Mouse (Mus musculus) MEL (cell line): ENCODE data around the gene Tmem151a. TPM values are rescaled to one million over a fixed set of nuclear protein-coding genes. Genes with fewer than 3 reads are reported as not detected.
A peak's percentile ranks its signal among the peaks of the same experiment; 100 is the strongest.

Experiments used
- DNase-seq: peaks from one replicate; pipeline ENCODE4 v3.0.0; 2011; ENCODE audit warnings: low read depth, low spot score
- H3K27ac ChIP-seq: 2 replicates; pipeline ENCODE4 v1.5.1; 2012; ENCODE audit warnings: low read depth, mild to moderate bottlenecking, control low read depth, low read length, moderate library complexity; ENCODE audit not compliant: control insufficient read depth
- H3K27me3 ChIP-seq, 2 experiments: fragments of 150-350 bp in 1 of 2; sonication (generic) in 1 of 2; 2 replicates each; pipeline ENCODE4 v1.6.1; 2012; ENCODE audit warnings: low read length in 2 of 2, mild to moderate bottlenecking in 2 of 2, improper control_type of control experiment in 1 of 2, moderate library complexity in 1 of 2; ENCODE audit not compliant: insufficient read depth in 2 of 2, control insufficient read depth in 1 of 2
- H3K36me3 ChIP-seq, 2 experiments: 2 replicates each; pipeline ENCODE4 v1.6.1; 2012 to 2014; ENCODE audit warnings: low read length in 2 of 2, improper control_type of control experiment in 1 of 2, inconsistent platforms in 1 of 2, mild to moderate bottlenecking in 1 of 2; ENCODE audit not compliant: insufficient read depth in 2 of 2, control insufficient read depth in 1 of 2
- H3K4me1 ChIP-seq, 2 experiments: fragments of 150-350 bp in 1 of 2; sonication (generic) in 1 of 2; 2 replicates each; pipeline ENCODE4 v1.6.1; 2012; ENCODE audit warnings: low read length in 2 of 2, improper control_type of control experiment in 1 of 2, mild to moderate bottlenecking in 1 of 2; ENCODE audit not compliant: insufficient read depth in 2 of 2, control insufficient read depth in 1 of 2
- H3K4me3 ChIP-seq, 2 experiments: fragments of 150-350 bp in 1 of 2; sonication (generic) in 1 of 2; 2 replicates each; pipeline ENCODE4 v1.5.1; 2012; ENCODE audit warnings: low read depth in 2 of 2, low read length in 2 of 2, mild to moderate bottlenecking in 2 of 2, moderate library complexity in 2 of 2, control low read depth in 1 of 2, improper control_type of control experiment in 1 of 2; ENCODE audit not compliant: control insufficient read depth in 1 of 2, insufficient read depth in 1 of 2
- H3K79me2 ChIP-seq: 2 replicates; pipeline ENCODE4 v1.6.1; 2012; ENCODE audit warnings: mild to moderate bottlenecking, low read length, moderate library complexity; ENCODE audit not compliant: control insufficient read depth, poor library complexity, insufficient read depth
- H3K9ac ChIP-seq: 2 replicates; pipeline ENCODE4 v1.6.1; 2012; ENCODE audit warnings: low read depth, mild to moderate bottlenecking, control low read depth, low read length, moderate library complexity; ENCODE audit not compliant: control insufficient read depth, poor library complexity, severe bottlenecking
- H3K9me3 ChIP-seq: fragments of 150-350 bp; sonication (generic); replicated peaks from 2 replicates; pipeline ENCODE4 v1.6.1; 2012; ENCODE audit warnings: mild to moderate bottlenecking, low read length, improper control_type of control experiment, moderate library complexity; ENCODE audit not compliant: insufficient read depth
- BHLHE40 ChIP-seq: IDR thresholded peaks from 2 replicates; pipeline ENCODE4 v1.6.1; 2012; ENCODE audit warnings: low read depth, mild to moderate bottlenecking, inconsistent platforms, low read length, improper control_type of control experiment, borderline replicate concordance
- CHD1 ChIP-seq: IDR thresholded peaks from 2 replicates; pipeline ENCODE4 v1.6.1; 2012; ENCODE audit warnings: low read depth, mild to moderate bottlenecking, inconsistent platforms, low read length, improper control_type of control experiment
- CTCF ChIP-seq, 3 experiments: IDR thresholded peaks in 2 of 3; conservative IDR thresholded peaks in 1 of 3; 2 replicates each; pipeline ENCODE4 v1.5.1; 2011 to 2012; ENCODE audit warnings: low read length in 3 of 3, low read depth in 2 of 3, mild to moderate bottlenecking in 2 of 3, improper control_type of control experiment in 1 of 3, inconsistent platforms in 1 of 3, mixed read lengths in 1 of 3, moderate library complexity in 1 of 3; ENCODE audit not compliant: control insufficient read depth in 1 of 3, insufficient read depth in 1 of 3, poor library complexity in 1 of 3, severe bottlenecking in 1 of 3
- ELF1 ChIP-seq: IDR thresholded peaks from 2 replicates; pipeline ENCODE4 v1.6.1; 2014; ENCODE audit warnings: low read depth, mild to moderate bottlenecking, inconsistent platforms, low read length, improper control_type of control experiment, moderate library complexity
- GATA1 ChIP-seq: IDR thresholded peaks from 2 replicates; pipeline ENCODE4 v1.6.1; 2011; ENCODE audit warnings: low read depth, low read length, improper control_type of control experiment
- JUND ChIP-seq: IDR thresholded peaks from 2 replicates; pipeline ENCODE4 v1.6.1; 2011; ENCODE audit warnings: low read depth, mild to moderate bottlenecking, improper control_type of control experiment, low read length
- MAX ChIP-seq: IDR thresholded peaks from 2 replicates; pipeline ENCODE4 v1.6.1; 2011; ENCODE audit warnings: low read length, improper control_type of control experiment
- POLR2AphosphoS2 ChIP-seq: IDR thresholded peaks from 2 replicates; pipeline ENCODE4 v1.6.1; 2011; ENCODE audit warnings: low read length, improper control_type of control experiment
- POLR2AphosphoS5 ChIP-seq: IDR thresholded peaks from 2 replicates; pipeline ENCODE4 v1.6.1; 2012; ENCODE audit warnings: low read depth, borderline replicate concordance, mild to moderate bottlenecking, inconsistent platforms, low read length, moderate library complexity, mixed read lengths
- SIN3A ChIP-seq: IDR thresholded peaks from 2 replicates; pipeline ENCODE4 v1.6.1; 2012; ENCODE audit warnings: low read length, improper control_type of control experiment, inconsistent platforms
- SMC3 ChIP-seq: IDR thresholded peaks from 2 replicates; pipeline ENCODE4 v1.6.1; 2011; ENCODE audit warnings: low read depth, low read length, improper control_type of control experiment
- TBP ChIP-seq: IDR thresholded peaks from 2 replicates; pipeline ENCODE4 v1.8.0; 2011; ENCODE audit warnings: low read depth, low read length, improper control_type of control experiment
- TCF12 ChIP-seq: IDR thresholded peaks from 2 replicates; pipeline ENCODE4 v1.6.1; 2014; ENCODE audit warnings: low read depth, mild to moderate bottlenecking, inconsistent platforms, low read length, improper control_type of control experiment, moderate library complexity
- USF2 ChIP-seq, 2 experiments: IDR thresholded peaks; 2 replicates each; pipeline ENCODE4 v1.6.1; 2011 to 2012; ENCODE audit warnings: improper control_type of control experiment in 2 of 2, low read length in 2 of 2, borderline replicate concordance in 1 of 2, inconsistent platforms in 1 of 2, low read depth in 1 of 2, mild to moderate bottlenecking in 1 of 2; ENCODE audit not compliant: insufficient read depth in 1 of 2
- ZC3H11A ChIP-seq: IDR thresholded peaks from 2 replicates; pipeline ENCODE4 v1.6.1; 2012; ENCODE audit warnings: low read depth, mild to moderate bottlenecking, inconsistent platforms, low read length, improper control_type of control experiment
- ZMIZ1 ChIP-seq: IDR thresholded peaks from 2 replicates; pipeline ENCODE4 v1.6.1; 2012; ENCODE audit warnings: low read depth, mild to moderate bottlenecking, inconsistent platforms, low read length, improper control_type of control experiment, moderate library complexity
- ZNF384 ChIP-seq: IDR thresholded peaks from 2 replicates; pipeline ENCODE4 v1.6.1; 2012; ENCODE audit warnings: low read depth, mild to moderate bottlenecking, inconsistent platforms, low read length, improper control_type of control experiment
- polyA plus RNA-seq, 2 experiments: library from polyadenylated mRNA; stranded (reverse) in 1 of 2; unstranded in 1 of 2; fragments of >175 nt in 1 of 2; fragments of >200 nt in 1 of 2; gene quantifications; 2 replicates each; pipeline versions ENCODE4 v1.2.1 to v1.2.4; 2012; ENCODE audit warnings: low replicate concordance in 2 of 2, low read depth in 1 of 2; ENCODE audit not compliant: insufficient read length in 2 of 2, insufficient read depth in 1 of 2, missing spikeins in 1 of 2
- total RNA-seq: library from RNA; depleted of rRNA; stranded (reverse); fragments of 300-350 nt; gene quantifications from 2 replicates; pipeline ENCODE4 v1.2.3, GENCODE M21; 2012

Gene Tmem151a
- total and polyA plus RNA-seq, 3 experiments: 0.63 TPM; not detected in 2

- no peak overlapping the region for H3K27ac ChIP-seq
- H3K36me3 ChIP-seq: peaks cover 1 to 6% of the 10 kb centered on the region in 2 experiments; a peak in 3 of 4 replicates
- no peak for DNase-seq
- H3K9ac ChIP-seq: no peak overlapping the region
- peaks cover 2 to 6% of the 10 kb centered on the region in 2 experiments; a peak in 3 of 4 replicates for H3K4me1 ChIP-seq
- peaks cover 9% of the 10 kb centered on the region; the same call in 1 of the 2 replicates for H3K79me2 ChIP-seq
- TF ChIP-seq ZNF384 (no peak), MAX (no peak), ELF1 (no peak), POLR2AphosphoS5 (no peak), ZC3H11A (no peak), POLR2AphosphoS2 (no peak), USF2 (IDR thresholded peaks at IDR 0.05; ENCODE audit: borderline replicate concordance in 1 of 2, insufficient read depth in 1 of 2, low read depth in 1 of 2, low read length in 2 of 2) (no peak), CTCF (IDR thresholded peaks at IDR 0.05 in 2 of 3, conservative IDR thresholded peaks at IDR 0.05 in 1 of 3; ENCODE audit: control insufficient read depth in 1 of 3, insufficient read depth in 1 of 3, low read depth in 2 of 3, low read length in 3 of 3, poor library complexity in 1 of 3, severe bottlenecking in 1 of 3) (no peak), JUND (no peak), ZMIZ1 (no peak), TBP (no peak), SMC3 (no peak)
- H3K9me3 ChIP-seq: no peaks in the 10 kb centered on the region
- no peak overlapping the region for H3K4me3 ChIP-seq
- no peaks in the 10 kb centered on the region for H3K27me3 ChIP-seq
Observed at GRCm38 (mm10) chr19:5108702-5109101, 23.4 kb upstream of the Tmem151a start.

- Histone ChIP-seq H3K36me3 (peaks cover 1 to 6% of the 10 kb centered on the region in 2 experiments; a peak in 3 of 4 replicates), H3K9me3 (no peaks in the 10 kb centered on the region), H3K9ac (no peak overlapping the region), H3K27me3 (no peaks in the 10 kb centered on the region), H3K27ac (no peak overlapping the region), H3K79me2 (peaks cover 9% of the 10 kb centered on the region; the same call in 1 of the 2 replicates), H3K4me3 (no peak overlapping the region), H3K4me1 (peaks cover 2 to 6% of the 10 kb centered on the region in 2 experiments; a peak in 3 of 4 replicates)
- TF ChIP-seq GATA1 (no peak), BHLHE40 (no peak), POLR2AphosphoS5 (no peak), TCF12 (no peak), JUND (no peak), CHD1 (no peak), SMC3 (peak; percentile 17; the same call in 1 of the 2 replicates), SIN3A (no peak), ZC3H11A (no peak), CTCF (IDR thresholded peaks at IDR 0.05 in 2 of 3, conservative IDR thresholded peaks at IDR 0.05 in 1 of 3; ENCODE audit: control insufficient read depth in 1 of 3, insufficient read depth in 1 of 3, low read depth in 2 of 3, low read length in 3 of 3, poor library complexity in 1 of 3, severe bottlenecking in 1 of 3) (peak in 2 of 3 experiments; percentile 17 to 34; a peak in 2 of 6 replicates)
- DNase-seq: peak; percentile 39
Observed at GRCm38 (mm10) chr19:5108271-5108575, 22.9 kb upstream of the Tmem151a start.
